Mouse (Mus musculus) heart, embryonic 16.5 days (tissue): Measurements from ENCODE around the gene Bod1l. TPM values are rescaled to one million over a fixed set of nuclear protein-coding genes. Genes with fewer than 3 reads are reported as not detected.

Experiments used
- ATAC-seq: fragments of 200-750 bp; cut with Nextera tagmentation; replicated peaks from 2 replicates; pipeline ENCODE4 v1.8.0; 2017; ENCODE audit warnings: moderate number of reproducible peaks; ENCODE audit not compliant: insufficient read depth, low FRiP score; ENCODE audit errors: extremely low read depth
- H3K27ac ChIP-seq: fragments of 300-500 bp; sonication (generic); 2 replicates; pipeline ENCODE4 v1.5.1; 2014; ENCODE audit warnings: mild to moderate bottlenecking, low read length, control low read depth, moderate library complexity
- H3K27me3 ChIP-seq: fragments of 300-500 bp; sonication (generic); 2 replicates; pipeline ENCODE4 v1.6.1; 2014; ENCODE audit warnings: low read length, mixed read lengths; ENCODE audit not compliant: control insufficient read depth, insufficient read depth
- H3K36me3 ChIP-seq: fragments of 300-500 bp; sonication (generic); 2 replicates; pipeline ENCODE4 v1.6.1; 2014; ENCODE audit not compliant: control insufficient read depth, insufficient read depth
- H3K4me1 ChIP-seq: fragments of 300-500 bp; sonication (generic); 2 replicates; pipeline ENCODE4 v1.6.1; 2014; ENCODE audit warnings: low read length, mixed read lengths; ENCODE audit not compliant: control insufficient read depth, insufficient read depth
- H3K4me2 ChIP-seq: fragments of 300-500 bp; sonication (generic); 2 replicates; pipeline ENCODE4 v1.6.1; 2014; ENCODE audit warnings: low read depth, mild to moderate bottlenecking, control low read depth, low read length
- H3K4me3 ChIP-seq: fragments of 300-500 bp; sonication (generic); 2 replicates; pipeline ENCODE4 v1.5.1; 2014; ENCODE audit warnings: mild to moderate bottlenecking, control low read depth, low read length
- H3K9ac ChIP-seq: fragments of 300-500 bp; sonication (generic); 2 replicates; pipeline ENCODE4 v1.6.1; 2014; ENCODE audit warnings: low read length, control low read depth
- H3K9me3 ChIP-seq: fragments of 300-500 bp; sonication (generic); replicated peaks from 2 replicates; pipeline ENCODE4 v1.6.1; 2016; ENCODE audit warnings: low read length; ENCODE audit not compliant: control insufficient read depth
- WGBS: fragments of 180-500 bp; shearing (Covaris S2); extraction: QIAGEN DNeasy Blood & Tissue Kit; methylation state at CpG from one replicate; pipeline ENCODE4 v1.1.7; 2014; 5-methylcytosine and 5-hydroxymethylcytosine counted together
- polyA plus RNA-seq: library from polyadenylated mRNA; unstranded; fragments of >200 nt; fragmentation: Nextera tagmentation; extraction: Ambion mirVana; gene quantifications from 2 replicates; pipeline ENCODE4 v1.2.1, GENCODE M21; 2015

The Bod1l gene
- polyA plus RNA-seq, 1 experiment from 2014 or later, result 12.7 TPM

DNA sequence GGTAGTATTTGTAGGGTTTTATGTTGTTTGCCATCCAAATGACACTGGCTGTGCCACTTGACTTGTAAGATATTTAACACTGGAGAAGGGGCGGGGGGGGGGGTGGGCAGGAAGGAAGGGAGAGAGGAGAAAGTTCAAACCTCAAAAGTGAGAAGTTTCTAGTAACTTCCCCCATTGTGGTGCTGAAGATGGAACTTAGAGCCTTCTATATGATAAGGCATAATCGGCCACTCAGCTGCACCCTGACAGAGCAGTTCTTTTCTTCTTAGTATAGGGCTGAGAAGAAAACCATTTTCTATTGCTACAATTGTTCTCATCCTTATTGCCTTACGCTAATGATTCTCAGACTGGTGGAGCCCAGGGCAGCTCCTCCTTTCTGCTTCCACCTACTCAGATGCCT is 32.8 kb downstream of the Bod1l start:
- 76% methylated on average over 3 of the region's 3 CpGs for WGBS
- Histone ChIP-seq H3K9ac (no peak overlapping the region), H3K36me3 (peaks cover 28% of the 10 kb centered on the region), H3K4me3 (no peak overlapping the region), H3K27ac (no peak overlapping the region), H3K4me1 (no peaks in the 10 kb centered on the region), H3K27me3 (no peaks in the 10 kb centered on the region), H3K9me3 (no peaks in the 10 kb centered on the region), H3K4me2 (no peak overlapping the region)
- ATAC-seq, result no peak

GRCm38 (mm10) chr5:41807383-41807782 is 36.7 kb downstream of the Bod1l start:
- Histone ChIP-seq H3K4me1 (no peaks in the 10 kb centered on the region), H3K27ac (no peak overlapping the region), H3K4me2 (no peak overlapping the region), H3K36me3 (peaks cover 29% of the 10 kb centered on the region), H3K9me3 (no peaks in the 10 kb centered on the region), H3K27me3 (no peaks in the 10 kb centered on the region), H3K4me3 (no peak overlapping the region), H3K9ac (no peak overlapping the region)
- no peak for ATAC-seq
- 36% methylated on average over 2 of the region's 2 CpGs for WGBS

DNA sequence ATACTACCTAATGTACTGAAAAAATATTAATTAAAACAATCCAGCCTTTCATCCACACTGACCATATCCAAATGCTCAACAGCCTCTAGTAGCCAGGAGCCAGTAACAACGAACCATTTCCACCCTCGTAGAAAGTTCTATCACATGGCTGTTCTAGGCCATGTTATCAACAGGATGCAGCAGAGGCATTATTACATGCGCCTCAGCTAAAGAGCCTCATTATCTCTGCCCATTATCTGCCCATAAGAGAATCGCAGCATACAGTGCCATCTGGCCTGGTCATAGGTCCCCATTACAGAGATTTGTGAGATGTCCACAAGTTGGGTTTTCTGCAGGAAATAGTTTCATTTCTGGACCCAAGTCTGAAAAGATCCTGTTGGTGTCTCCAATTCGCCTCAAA is 37.9 kb downstream of the Bod1l start:
- WGBS, result 71% methylated on average over 5 of the region's 5 CpGs
- Histone ChIP-seq H3K4me2 (no peak overlapping the region), H3K9me3 (no peaks in the 10 kb centered on the region), H3K27ac (no peak overlapping the region), H3K27me3 (no peaks in the 10 kb centered on the region), H3K9ac (no peak overlapping the region), H3K4me3 (no peak overlapping the region), H3K36me3 (peaks cover 22% of the 10 kb centered on the region), H3K4me1 (no peaks in the 10 kb centered on the region)
- no peak for ATAC-seq

DNA sequence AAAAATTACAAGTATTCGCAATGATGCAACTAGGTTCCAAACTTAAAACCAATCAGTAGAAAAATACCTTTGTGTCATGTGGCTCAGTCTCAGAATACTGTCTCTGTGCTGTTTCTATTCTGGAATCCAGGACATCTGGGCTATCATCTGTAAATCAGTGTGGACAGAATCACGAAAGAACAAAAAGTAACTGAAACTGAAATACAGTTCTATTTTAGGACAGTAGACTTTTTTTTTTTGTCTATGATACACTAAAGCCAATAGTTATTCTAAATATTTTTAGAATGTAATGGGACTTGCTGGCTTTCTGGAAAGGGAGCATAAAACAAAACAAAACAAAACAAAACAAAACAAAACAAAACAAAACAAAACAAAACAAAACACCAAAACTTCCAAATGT is 39.0 kb downstream of the Bod1l start:
- H3K9me3 ChIP-seq, result no peaks in the 10 kb centered on the region

GRCm38 (mm10) chr5:41804643-41805042 is 39.5 kb downstream of the Bod1l start:
- 73% methylated on average over 2 of the region's 2 CpGs for WGBS
- Histone ChIP-seq H3K4me1 (no peaks in the 10 kb centered on the region), H3K4me3 (no peak overlapping the region), H3K36me3 (peaks cover 23% of the 10 kb centered on the region), H3K27me3 (no peaks in the 10 kb centered on the region), H3K9ac (no peak overlapping the region), H3K27ac (no peak overlapping the region), H3K4me2 (no peak overlapping the region), H3K9me3 (no peaks in the 10 kb centered on the region)
- ATAC-seq, result no peak

More for the DNA sequence above, 39.0 kb downstream of the Bod1l start:
- Histone ChIP-seq H3K4me2 (no peak overlapping the region), H3K27me3 (no peaks in the 10 kb centered on the region), H3K27ac (no peak overlapping the region), H3K4me1 (no peaks in the 10 kb centered on the region), H3K9ac (no peak overlapping the region), H3K4me3 (no peak overlapping the region), H3K36me3 (peaks cover 25% of the 10 kb centered on the region)
- no peak for ATAC-seq
- 84% methylated on average over 2 of the region's 2 CpGs for WGBS

GRCm38 (mm10) chr5:41801622-41802021 is 42.5 kb downstream of the Bod1l start:
- H3K27me3 ChIP-seq, result no peaks in the 10 kb centered on the region
- ATAC-seq, result no peak
- 95% methylated on average over 2 of the region's 2 CpGs for WGBS
- H3K4me3 ChIP-seq, result no peak overlapping the region
- no peak overlapping the region for H3K4me2 ChIP-seq
- H3K9me3 ChIP-seq, result no peaks in the 10 kb centered on the region
- H3K4me1 ChIP-seq, result no peaks in the 10 kb centered on the region
- no peak overlapping the region for H3K27ac ChIP-seq
- peaks cover 36% of the 10 kb centered on the region for H3K36me3 ChIP-seq
- H3K9ac ChIP-seq, result no peak overlapping the region

GRCm38 (mm10) chr5:41794434-41794833 is 49.7 kb downstream of the Bod1l start:
- Histone ChIP-seq H3K27ac (no peak overlapping the region), H3K4me1 (no peaks in the 10 kb centered on the region), H3K9ac (no peak overlapping the region), H3K9me3 (no peaks in the 10 kb centered on the region), H3K27me3 (no peaks in the 10 kb centered on the region), H3K4me2 (no peak overlapping the region), H3K36me3 (peaks cover 44% of the 10 kb centered on the region), H3K4me3 (no peak overlapping the region)
- no peak for ATAC-seq

DNA sequence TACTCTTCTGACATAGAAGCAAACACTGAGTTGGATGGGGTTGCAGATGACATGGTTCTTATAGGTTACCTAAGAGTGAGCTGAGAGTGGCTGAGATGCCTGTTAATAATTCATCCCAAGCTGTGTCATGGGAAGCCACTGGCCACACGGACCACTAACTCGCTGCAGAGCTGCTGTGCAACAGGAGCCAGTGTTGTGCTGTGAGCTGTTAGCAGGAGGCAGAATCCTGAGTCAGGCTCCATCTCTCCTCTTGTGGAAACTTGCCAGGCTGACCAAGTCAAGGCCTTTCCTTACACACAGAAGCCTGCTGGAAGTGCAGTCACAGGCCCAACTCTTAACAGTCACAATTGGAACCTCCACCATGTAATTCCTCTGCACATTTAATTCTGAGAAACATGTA is 53.6 kb downstream of the Bod1l start:
- WGBS, result 89% methylated on average over 2 of the region's 2 CpGs
- no peaks in the 10 kb centered on the region for H3K4me1 ChIP-seq

DNA sequence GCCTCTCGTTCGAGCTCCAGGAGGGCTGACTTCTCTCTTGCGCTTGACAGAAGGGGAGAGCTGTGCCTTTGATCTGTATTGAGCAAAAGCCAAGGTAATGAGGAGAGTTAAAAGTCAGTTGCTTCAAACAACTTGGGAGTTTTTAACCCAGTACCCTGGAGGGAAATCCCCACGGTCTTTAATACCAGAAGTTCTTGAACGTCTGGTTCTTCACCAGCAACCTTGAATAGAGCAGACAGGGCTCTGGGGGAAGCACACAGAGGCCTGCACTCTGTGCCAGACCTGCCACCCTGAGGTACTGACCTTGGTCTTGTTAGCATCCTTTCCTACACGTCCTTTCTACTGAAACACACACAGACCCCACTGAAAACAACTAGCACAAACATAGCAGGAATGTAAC is 55.2 kb downstream of the Bod1l start:
- ATAC-seq, result no peak
- Histone ChIP-seq H3K9ac (no peak overlapping the region), H3K36me3 (peaks cover 50% of the 10 kb centered on the region), H3K4me1 (no peaks in the 10 kb centered on the region), H3K4me2 (no peak overlapping the region), H3K4me3 (no peak overlapping the region), H3K9me3 (no peaks in the 10 kb centered on the region), H3K27me3 (no peaks in the 10 kb centered on the region), H3K27ac (no peak overlapping the region)
- 78% methylated on average over 6 of the region's 6 CpGs for WGBS

More for the DNA sequence above, 53.6 kb downstream of the Bod1l start:
- no peaks in the 10 kb centered on the region for H3K9me3 ChIP-seq
- H3K27ac ChIP-seq, result no peak overlapping the region
- no peak for ATAC-seq
- H3K4me3 ChIP-seq, result no peak overlapping the region
- no peak overlapping the region for H3K4me2 ChIP-seq
- peaks cover 56% of the 10 kb centered on the region for H3K36me3 ChIP-seq
- H3K9ac ChIP-seq, result no peak overlapping the region
- H3K27me3 ChIP-seq, result no peaks in the 10 kb centered on the region

GRCm38 (mm10) chr5:41781890-41782289 is 62.2 kb downstream of the Bod1l start:
- Histone ChIP-seq H3K9ac (no peak overlapping the region), H3K9me3 (no peaks in the 10 kb centered on the region), H3K27ac (no peak overlapping the region), H3K4me2 (no peak overlapping the region), H3K36me3 (peaks cover 14% of the 10 kb centered on the region), H3K4me1 (no peaks in the 10 kb centered on the region), H3K27me3 (no peaks in the 10 kb centered on the region), H3K4me3 (no peak overlapping the region)
- WGBS, result 85% methylated on average over 5 of the region's 5 CpGs
- no peak for ATAC-seq
